Mouse (Mus musculus) stomach, postnatal 0 days (tissue): ENCODE measurements at regions not wholly inside any gene's neighbourhood (a gene's known extent, or its start where the extent isn't known, plus 50 kb on each side); places are given as distances from the start of the nearest gene placed in this dataset.

Experiments
- ATAC-seq: fragments of 200-750 bp; cut with Nextera tagmentation; 2 replicates; pipeline ENCODE4 v1.8.0; 2017; ENCODE audit not compliant: low FRiP score, low TSS enrichment
- DNase-seq: peaks from one replicate; pipeline ENCODE4 v3.0.0-alpha.2; 2016; ENCODE audit warnings: low spot score
- H3K27ac ChIP-seq: fragments of 300-500 bp; sonication (generic); replicated peaks from 2 replicates; pipeline ENCODE4 v1.5.1; 2014; ENCODE audit warnings: mild to moderate bottlenecking, control low read depth
- H3K27me3 ChIP-seq: fragments of 300-500 bp; sonication (generic); 2 replicates; pipeline ENCODE4 v1.6.1; 2014; ENCODE audit warnings: low read length; ENCODE audit not compliant: control insufficient read depth, insufficient read depth
- H3K36me3 ChIP-seq: fragments of 300-500 bp; sonication (generic); 2 replicates; pipeline ENCODE4 v1.6.1; 2014; ENCODE audit warnings: low read length, mixed read lengths; ENCODE audit not compliant: control insufficient read depth, insufficient read depth
- H3K4me1 ChIP-seq: fragments of 300-500 bp; sonication (generic); replicated peaks from 2 replicates; pipeline ENCODE4 v1.6.1; 2014; ENCODE audit warnings: antibody characterized with exemption; ENCODE audit not compliant: control insufficient read depth, insufficient read depth
- H3K4me2 ChIP-seq: fragments of 300-500 bp; sonication (generic); replicated peaks from 2 replicates; pipeline ENCODE4 v1.6.1; 2014; ENCODE audit warnings: low read depth, mild to moderate bottlenecking, control low read depth, moderate library complexity
- H3K4me3 ChIP-seq: fragments of 300-500 bp; sonication (generic); 2 replicates; pipeline ENCODE4 v1.5.1; 2014; ENCODE audit warnings: low read depth, low read length, control low read depth
- H3K9ac ChIP-seq: fragments of 300-500 bp; sonication (generic); 2 replicates; pipeline ENCODE4 v1.6.1; 2014; ENCODE audit warnings: mild to moderate bottlenecking, low read length, control low read depth, mixed read lengths
- H3K9me3 ChIP-seq: fragments of 300-500 bp; sonication (generic); 2 replicates; pipeline ENCODE4 v1.6.1; 2016; ENCODE audit warnings: low read length; ENCODE audit not compliant: control insufficient read depth
- CTCF ChIP-seq: IDR thresholded peaks from 2 replicates; pipeline ENCODE4 v1.5.1; 2016; ENCODE audit warnings: antibody characterized with exemption, low read depth, mild to moderate bottlenecking, moderate library complexity
- EP300 ChIP-seq: optimal IDR thresholded peaks from 2 replicates; pipeline ENCODE3; 2016; ENCODE audit warnings: antibody characterized with exemption
- WGBS: fragments of 180-500 bp; shearing (Covaris S2); extraction: QIAGEN DNeasy Blood & Tissue Kit; methylation state at CpG from one replicate; pipeline ENCODE4 v1.1.7; 2014; 5-methylcytosine and 5-hydroxymethylcytosine counted together

GRCm38 (mm10) chr1:150015201-150015600 lies 54.1 kb upstream of the Pla2g4a start:
- ATAC-seq (no peak), DNase-seq (no peak)
- no peak overlapping the region for H3K9ac ChIP-seq
- 50% methylated on average over 1 of the region's 1 CpGs for WGBS
- no peak overlapping the region for H3K4me3 ChIP-seq
- no peaks in the 10 kb centered on the region for H3K36me3 ChIP-seq
- no peaks in the 10 kb centered on the region for H3K9me3 ChIP-seq
- H3K4me2 ChIP-seq = no peak overlapping the region
- no peaks in the 10 kb centered on the region for H3K4me1 ChIP-seq
- H3K27me3 ChIP-seq = no peaks in the 10 kb centered on the region
- H3K27ac ChIP-seq = no peak overlapping the region
- TF ChIP-seq CTCF (no peak), EP300 (no peak)

GRCm38 (mm10) chr1:150012447-150012846 lies 51.4 kb upstream of the Pla2g4a start:
- Histone ChIP-seq H3K9me3 (no peaks in the 10 kb centered on the region), H3K9ac (no peak overlapping the region), H3K27me3 (no peaks in the 10 kb centered on the region), H3K27ac (no peak overlapping the region), H3K4me3 (no peak overlapping the region), H3K36me3 (no peaks in the 10 kb centered on the region), H3K4me2 (no peak overlapping the region), H3K4me1 (no peaks in the 10 kb centered on the region)
- DNase-seq = no peak
- TF ChIP-seq CTCF (no peak), EP300 (no peak)
- WGBS = 74% methylated on average over 1 of the region's 1 CpGs
- no peak for ATAC-seq
